Mouse (Mus musculus) lung, adult 2 months (tissue): ENCODE results near the gene Sost. TPM values are rescaled to one million over a fixed set of nuclear protein-coding genes. Genes with fewer than 3 reads are reported as not detected.

Source experiments
- DNase-seq: peaks from one replicate; pipeline ENCODE4 v3.0.0; 2022
- H3K4me1 ChIP-seq: fragments of 200-500 bp; 2 replicates; pipeline ENCODE4 v1.6.1; 2011; ENCODE audit warnings: low read length; ENCODE audit not compliant: control insufficient read depth, insufficient read depth
- H3K4me3 ChIP-seq: fragments of 200-500 bp; replicated peaks from 2 replicates; pipeline ENCODE3; 2011; ENCODE audit warnings: low read depth, mild to moderate bottlenecking, control low read depth, low read length; ENCODE audit errors: extremely low read depth
- CTCF ChIP-seq: fragments of 200-500 bp; IDR thresholded peaks from 2 replicates; pipeline ENCODE4 v1.5.1; 2011; ENCODE audit warnings: mild to moderate bottlenecking, low read length, control low read depth; ENCODE audit not compliant: insufficient read depth
- POLR2A ChIP-seq: fragments of 200-500 bp; IDR thresholded peaks from 2 replicates; pipeline ENCODE4 v1.6.1; 2011; ENCODE audit warnings: low read depth, mild to moderate bottlenecking, control low read depth, low read length, borderline replicate concordance; ENCODE audit errors: extremely low read depth
- WGBS: fragments of 180-500 bp; shearing (Covaris S2); methylation state at CpG from one replicate; pipeline ENCODE4 v1.1.7; 2018; 5-methylcytosine and 5-hydroxymethylcytosine counted together
- polyA plus RNA-seq: library from polyadenylated mRNA; depleted of rRNA; stranded (reverse); fragments of >200 nt; gene quantifications from 2 replicates; pipeline ENCODE4 v1.2.3, GENCODE M21; 2012; rRNA removed

Gene Sost
- 2.0 and 2.2 TPM in 2 replicates for polyA plus RNA-seq

- TF ChIP-seq CTCF (no peak), POLR2A (no peak)
- H3K4me1 ChIP-seq: peaks cover 4% of the 10 kb centered on the region; the same call in 1 of the 2 replicates
- 47% methylated on average over 10 of the region's 10 CpGs for WGBS
- no peak for DNase-seq
- no peak within 1 kb of the TSS for H3K4me3 ChIP-seq
Measured at GRCm38 (mm10) chr11:101966965-101967614, at the start of gene Sost. TSS of gene Sost (minus strand) at chr11:101967015.

GRCm38 (mm10) chr11:102016136-102016535, 49.3 kb upstream of the Sost start:
- Histone ChIP-seq H3K4me3 (no peak overlapping the region), H3K4me1 (no peaks in the 10 kb centered on the region)
- TF ChIP-seq CTCF: no peak
- TF ChIP-seq POLR2A: no peak
- DNase-seq: no peak
- WGBS: 92% methylated on average over 1 of the region's 1 CpGs

- 76% methylated on average over 6 of the region's 6 CpGs for WGBS
- DNase-seq: no peak
- TF ChIP-seq CTCF (no peak), POLR2A (no peak)
- H3K4me1 ChIP-seq: no peaks in the 10 kb centered on the region
- no peak overlapping the region for H3K4me3 ChIP-seq
Measured at GRCm38 (mm10) chr11:102015472-102015871, 48.7 kb upstream of the Sost start.

GRCm38 (mm10) chr11:102013201-102013600, 46.4 kb upstream of the Sost start:
- DNase-seq: no peak
- WGBS: 79% methylated on average over 8 of the region's 8 CpGs
- H3K4me3 ChIP-seq: no peak overlapping the region
- TF ChIP-seq POLR2A: no peak
- no peak for TF ChIP-seq CTCF
- H3K4me1 ChIP-seq: peaks cover 3% of the 10 kb centered on the region; the same call in 1 of the 2 replicates

GRCm38 (mm10) chr11:102011510-102011909, 44.7 kb upstream of the Sost start:
- no peak for DNase-seq
- Histone ChIP-seq H3K4me1 (peaks cover 3% of the 10 kb centered on the region; the same call in 1 of the 2 replicates), H3K4me3 (no peak overlapping the region)
- TF ChIP-seq CTCF (no peak), POLR2A (no peak)
- 84% methylated on average over 8 of the region's 8 CpGs for WGBS

GRCm38 (mm10) chr11:102010140-102010539, 43.3 kb upstream of the Sost start:
- H3K4me1 ChIP-seq: peaks cover 3% of the 10 kb centered on the region; the same call in 1 of the 2 replicates
- no peak overlapping the region for H3K4me3 ChIP-seq
- TF ChIP-seq CTCF (no peak), POLR2A (no peak)
- DNase-seq: no peak
- 90% methylated on average over 13 of the region's 13 CpGs for WGBS

GRCm38 (mm10) chr11:102008954-102009637, 42.3 kb upstream of the Sost start:
- DNase-seq: no peak
- 44% methylated on average over 15 of the region's 15 CpGs for WGBS
- no peak for TF ChIP-seq POLR2A
- TF ChIP-seq CTCF: no peak
- H3K4me3 ChIP-seq: no peak overlapping the region
- peaks cover 3% of the 10 kb centered on the region; the same call in 1 of the 2 replicates for H3K4me1 ChIP-seq

- no peak for TF ChIP-seq CTCF
- TF ChIP-seq POLR2A: no peak
- peaks cover 3% of the 10 kb centered on the region; the same call in 1 of the 2 replicates for H3K4me1 ChIP-seq
- no peak overlapping the region for H3K4me3 ChIP-seq
- 84% methylated on average over 8 of the region's 8 CpGs for WGBS
- DNase-seq: no peak
Measured at GRCm38 (mm10) chr11:102008372-102008771, 41.6 kb upstream of the Sost start.

GRCm38 (mm10) chr11:102006688-102007087, 39.9 kb upstream of the Sost start:
- no peak for DNase-seq
- Histone ChIP-seq H3K4me3 (no peak overlapping the region), H3K4me1 (peaks cover 3% of the 10 kb centered on the region; the same call in 1 of the 2 replicates)
- TF ChIP-seq POLR2A: no peak
- TF ChIP-seq CTCF: no peak
- WGBS: 91% methylated on average over 5 of the region's 5 CpGs
